Mouse (Mus musculus) liver, postnatal 0 days (tissue): Measurements from ENCODE around the gene Sae1.

Source experiments
- CTCF ChIP-seq: sonication (generic); IDR thresholded peaks from 2 replicates; pipeline ENCODE4 v1.5.1; 2016; ENCODE audit warnings: antibody characterized with exemption, low read depth
- EP300 ChIP-seq: IDR thresholded peaks from 2 replicates; pipeline ENCODE4 v1.6.1; 2016; ENCODE audit warnings: antibody characterized with exemption, low read depth, mild to moderate bottlenecking

DNA sequence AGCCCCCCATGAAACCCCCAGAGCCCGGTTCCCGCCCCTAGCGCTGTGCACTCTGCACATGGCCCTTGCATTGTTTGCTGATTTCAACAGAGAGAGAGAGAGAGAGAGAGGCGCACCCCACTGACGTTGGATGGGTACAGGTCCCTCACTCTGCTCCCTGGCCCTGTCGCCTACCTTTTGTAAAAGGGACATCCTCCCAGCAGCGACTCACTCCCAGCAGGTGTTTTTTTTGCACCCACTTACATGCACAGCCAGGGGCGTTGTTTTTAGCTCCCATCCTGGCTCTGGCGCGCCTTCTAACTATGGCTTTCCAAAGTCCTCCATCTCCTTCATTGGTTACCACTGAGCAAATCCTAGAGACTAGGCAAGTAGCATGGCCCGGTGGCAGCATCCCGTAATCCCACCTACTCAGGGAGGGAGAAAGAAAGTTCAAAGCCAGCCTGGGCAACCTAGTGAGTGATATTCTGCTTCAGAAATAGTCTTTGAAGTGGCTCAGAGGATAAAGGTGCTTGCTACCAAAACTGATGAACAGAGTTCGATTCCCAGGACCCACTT is 73.3 kb downstream of the Sae1 start:
- TF ChIP-seq CTCF: peak; percentile 38; the same call in 1 of the 2 replicates
- TF ChIP-seq EP300: no peak
